Mouse (Mus musculus) heart, embryonic 16.5 days (tissue): ENCODE measurements around the gene Gtf2a1. TPM values are rescaled to one million over a fixed set of nuclear protein-coding genes. Genes with fewer than 3 reads are reported as not detected.
"Not testable (repeated sequence)": the region's sequence is repeated elsewhere in the genome, so short reads cannot be mapped to it uniquely, and the experiment has no call there.

Experiments used
- ATAC-seq: fragments of 200-750 bp; cut with Nextera tagmentation; replicated peaks from 2 replicates; pipeline ENCODE4 v1.8.0; 2017; ENCODE audit warnings: moderate number of reproducible peaks; ENCODE audit not compliant: insufficient read depth, low FRiP score; ENCODE audit errors: extremely low read depth
- H3K27ac ChIP-seq: fragments of 300-500 bp; sonication (generic); 2 replicates; pipeline ENCODE4 v1.5.1; 2014; ENCODE audit warnings: mild to moderate bottlenecking, low read length, control low read depth, moderate library complexity
- H3K27me3 ChIP-seq: fragments of 300-500 bp; sonication (generic); 2 replicates; pipeline ENCODE4 v1.6.1; 2014; ENCODE audit warnings: low read length, mixed read lengths; ENCODE audit not compliant: control insufficient read depth, insufficient read depth
- H3K36me3 ChIP-seq: fragments of 300-500 bp; sonication (generic); 2 replicates; pipeline ENCODE4 v1.6.1; 2014; ENCODE audit not compliant: control insufficient read depth, insufficient read depth
- H3K4me1 ChIP-seq: fragments of 300-500 bp; sonication (generic); 2 replicates; pipeline ENCODE4 v1.6.1; 2014; ENCODE audit warnings: low read length, mixed read lengths; ENCODE audit not compliant: control insufficient read depth, insufficient read depth
- H3K4me2 ChIP-seq: fragments of 300-500 bp; sonication (generic); 2 replicates; pipeline ENCODE4 v1.6.1; 2014; ENCODE audit warnings: low read depth, mild to moderate bottlenecking, control low read depth, low read length
- H3K4me3 ChIP-seq: fragments of 300-500 bp; sonication (generic); 2 replicates; pipeline ENCODE4 v1.5.1; 2014; ENCODE audit warnings: mild to moderate bottlenecking, control low read depth, low read length
- H3K9ac ChIP-seq: fragments of 300-500 bp; sonication (generic); 2 replicates; pipeline ENCODE4 v1.6.1; 2014; ENCODE audit warnings: low read length, control low read depth
- H3K9me3 ChIP-seq: fragments of 300-500 bp; sonication (generic); replicated peaks from 2 replicates; pipeline ENCODE4 v1.6.1; 2016; ENCODE audit warnings: low read length; ENCODE audit not compliant: control insufficient read depth
- WGBS: fragments of 180-500 bp; shearing (Covaris S2); extraction: QIAGEN DNeasy Blood & Tissue Kit; methylation state at CpG from one replicate; pipeline ENCODE4 v1.1.7; 2014; 5-methylcytosine and 5-hydroxymethylcytosine counted together
- polyA plus RNA-seq: library from polyadenylated mRNA; unstranded; fragments of >200 nt; fragmentation: Nextera tagmentation; extraction: Ambion mirVana; gene quantifications from 2 replicates; pipeline ENCODE4 v1.2.1, GENCODE M21; 2015

Gtf2a1 gene
- polyA plus RNA-seq, 1 experiment from 2014 or later = 28.9 TPM

DNA sequence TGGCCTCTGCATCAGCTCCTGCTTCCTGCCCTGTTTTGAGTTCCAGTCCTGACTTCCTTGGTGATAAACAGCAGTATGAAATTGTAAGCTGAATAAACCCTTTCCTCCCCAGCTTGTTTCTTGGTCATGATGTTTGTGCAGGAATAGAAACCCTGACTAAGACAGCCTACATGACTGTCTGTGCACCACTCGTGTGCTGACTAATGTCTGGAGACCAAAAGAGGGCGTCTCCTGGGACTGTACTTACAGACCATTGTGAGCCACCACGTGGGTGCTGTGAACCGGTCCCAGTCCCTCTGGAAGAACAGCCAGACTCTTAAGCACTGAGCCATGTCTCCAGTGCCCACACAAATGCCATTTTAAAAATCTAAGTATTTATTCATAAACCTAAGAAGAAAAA, 4.5 kb downstream of the Gtf2a1 start:
- 90% methylated on average over 4 of the region's 4 CpGs for WGBS
- ATAC-seq, H3K36me3 ChIP-seq, H3K4me2 ChIP-seq, H3K27ac ChIP-seq, H3K4me3 ChIP-seq, H3K9me3 ChIP-seq, H3K27me3 ChIP-seq, H3K9ac ChIP-seq: not testable (repeated sequence)
- peaks cover 34% of the 10 kb centered on the region for H3K4me1 ChIP-seq

DNA sequence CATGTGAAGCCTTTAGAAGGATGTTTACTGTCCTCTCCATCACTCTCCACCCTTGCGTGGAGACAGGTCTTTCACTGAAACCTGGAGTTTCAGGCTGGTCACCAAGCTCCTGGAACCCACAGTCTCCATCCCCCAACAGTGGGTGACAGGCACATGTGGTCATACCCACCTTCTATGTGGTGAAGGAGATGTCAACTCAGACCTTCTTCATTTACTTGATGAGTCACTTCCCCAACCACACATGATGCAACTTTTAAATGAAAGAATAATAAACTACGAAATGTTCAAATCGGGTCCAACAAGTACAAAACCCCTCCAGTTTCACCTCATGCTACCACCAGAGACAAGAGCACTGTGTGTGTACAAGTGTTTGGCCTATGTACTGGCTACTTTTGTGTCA, 5.1 kb downstream of the Gtf2a1 start:
- Histone ChIP-seq H3K36me3 (peaks cover 10% of the 10 kb centered on the region; the same call in 1 of the 2 replicates), H3K4me2 (no peak overlapping the region), H3K9ac (no peak overlapping the region), H3K27ac (no peak overlapping the region), H3K4me1 (peaks cover 33% of the 10 kb centered on the region), H3K27me3 (no peaks in the 10 kb centered on the region), H3K9me3 (no peaks in the 10 kb centered on the region; the same call in 1 of the 2 replicates), H3K4me3 (no peak overlapping the region)
- ATAC-seq = no peak
- 92% methylated on average over 3 of the region's 3 CpGs for WGBS

GRCm38 (mm10) chr12:91583409-91583808, 6.9 kb downstream of the Gtf2a1 start:
- 43% methylated on average over 6 of the region's 6 CpGs for WGBS
- peaks cover 33% of the 10 kb centered on the region for H3K4me1 ChIP-seq

DNA sequence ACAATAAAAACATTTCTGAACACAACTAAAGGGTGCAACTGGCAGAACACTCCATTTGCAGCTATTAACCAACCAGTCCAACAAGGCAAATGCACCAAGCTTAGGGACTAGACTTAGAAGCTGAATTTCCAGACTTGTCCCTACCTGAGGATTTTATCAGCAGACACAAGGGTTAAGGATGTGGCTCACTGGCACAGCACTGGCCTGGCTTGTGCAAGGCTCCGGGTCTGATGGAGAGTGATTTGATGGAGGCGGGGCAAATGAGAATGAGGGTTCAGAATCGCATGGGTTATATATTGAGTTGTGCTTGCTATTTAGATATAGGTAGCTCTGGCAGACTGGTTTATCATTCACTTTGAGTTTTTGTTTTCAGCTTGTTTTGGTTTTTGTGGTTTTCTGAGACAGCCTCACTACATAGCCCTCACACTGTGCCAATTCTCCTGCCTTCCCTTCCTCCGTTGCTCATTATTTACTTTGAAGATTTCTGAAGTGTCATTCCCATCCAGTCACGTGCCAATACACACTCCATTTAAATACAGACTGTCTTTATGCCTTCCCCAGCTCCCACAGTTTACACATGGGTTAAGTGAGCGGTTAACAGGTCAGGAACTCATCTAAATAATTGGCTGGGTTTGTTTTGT, 7.8 kb downstream of the Gtf2a1 start:
- Histone ChIP-seq H3K27me3 (no peaks in the 10 kb centered on the region), H3K9ac (no peak overlapping the region), H3K36me3 (peaks cover 14% of the 10 kb centered on the region; the same call in 1 of the 2 replicates), H3K4me3 (no peak overlapping the region), H3K4me2 (no peak overlapping the region), H3K27ac (no peak overlapping the region), H3K4me1 (peaks cover 30% of the 10 kb centered on the region), H3K9me3 (no peaks in the 10 kb centered on the region; the same call in 1 of the 2 replicates)
- ATAC-seq = no peak
- WGBS = 62% methylated on average over 6 of the region's 6 CpGs

More at GRCm38 (mm10) chr12:91583409-91583808, 6.9 kb downstream of the Gtf2a1 start:
- Histone ChIP-seq H3K36me3 (peaks cover 10% of the 10 kb centered on the region; the same call in 1 of the 2 replicates), H3K4me3 (no peak overlapping the region), H3K27ac (no peak overlapping the region), H3K27me3 (no peaks in the 10 kb centered on the region), H3K9ac (no peak overlapping the region), H3K4me2 (peak overlapping the region; percentile 27), H3K9me3 (no peaks in the 10 kb centered on the region; the same call in 1 of the 2 replicates)
- ATAC-seq = no peak

DNA sequence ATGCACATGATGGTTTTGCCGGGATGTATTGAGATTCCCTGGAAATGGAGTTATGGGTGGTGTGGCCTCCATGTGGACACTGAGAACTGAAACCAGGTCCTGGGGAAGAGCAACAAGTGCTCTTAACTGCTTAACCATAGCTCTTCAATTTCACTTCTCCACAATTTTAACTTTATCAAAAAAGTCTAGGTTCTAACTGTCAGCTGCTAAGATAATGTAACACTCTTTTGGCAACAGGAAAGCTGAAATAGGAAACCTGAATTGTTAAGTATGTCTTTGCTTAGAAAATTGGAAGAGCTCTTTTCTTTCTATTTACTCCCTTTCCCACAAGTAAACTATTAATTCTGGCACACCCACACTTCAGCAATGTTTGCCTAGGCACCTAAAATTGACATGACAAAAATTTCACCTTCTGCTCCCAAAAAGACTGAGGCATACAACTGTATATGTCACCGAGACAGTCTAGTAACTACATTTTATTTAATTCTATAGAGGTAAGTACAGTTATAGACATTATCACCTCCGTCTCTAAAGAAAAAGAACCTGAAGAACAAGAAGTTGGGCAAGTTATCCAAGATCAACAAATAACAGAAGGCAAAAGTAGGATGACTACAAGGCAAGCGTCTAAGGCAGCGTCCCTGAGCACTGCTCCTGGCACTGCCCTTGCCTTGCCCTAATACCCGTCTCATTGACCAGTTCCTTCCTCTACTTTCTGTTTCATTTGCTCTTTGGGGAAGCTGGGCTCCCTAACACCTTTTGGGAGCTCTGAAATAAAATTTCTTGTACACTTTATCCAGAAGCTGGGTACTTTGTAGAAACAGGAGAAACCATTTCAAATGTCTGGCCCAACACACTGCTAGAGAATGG, 8.8 kb downstream of the Gtf2a1 start:
- WGBS = 88% methylated on average over 6 of the region's 6 CpGs
- ATAC-seq = no peak
- H3K36me3 ChIP-seq = peaks cover 14% of the 10 kb centered on the region; the same call in 1 of the 2 replicates

GRCm38 (mm10) chr12:91579665-91580064, 10.6 kb downstream of the Gtf2a1 start:
- Histone ChIP-seq H3K9me3 (no peaks in the 10 kb centered on the region), H3K36me3 (peaks cover 9% of the 10 kb centered on the region; the same call in 1 of the 2 replicates), H3K4me3 (no peak overlapping the region), H3K27me3 (no peaks in the 10 kb centered on the region), H3K4me1 (peaks cover 23% of the 10 kb centered on the region), H3K9ac (no peak overlapping the region), H3K27ac (no peak overlapping the region), H3K4me2 (no peak overlapping the region)
- 84% methylated on average over 2 of the region's 2 CpGs for WGBS
- ATAC-seq = no peak

More for the DNA sequence above, 8.8 kb downstream of the Gtf2a1 start:
- H3K4me1 ChIP-seq = peaks cover 23% of the 10 kb centered on the region
- no peak overlapping the region for H3K4me3 ChIP-seq
- no peak overlapping the region for H3K9ac ChIP-seq
- no peaks in the 10 kb centered on the region; the same call in 1 of the 2 replicates for H3K9me3 ChIP-seq
- H3K4me2 ChIP-seq = no peak overlapping the region
- no peaks in the 10 kb centered on the region for H3K27me3 ChIP-seq
- no peak overlapping the region for H3K27ac ChIP-seq

GRCm38 (mm10) chr12:91571708-91572107, 18.6 kb downstream of the Gtf2a1 start:
- H3K9me3 ChIP-seq = no peaks in the 10 kb centered on the region
- no peak overlapping the region for H3K27ac ChIP-seq
- no peaks in the 10 kb centered on the region for H3K4me1 ChIP-seq
- WGBS = 91% methylated on average over 2 of the region's 2 CpGs
- no peak overlapping the region for H3K4me3 ChIP-seq
- no peak overlapping the region for H3K4me2 ChIP-seq
- no peaks in the 10 kb centered on the region for H3K27me3 ChIP-seq
- peaks cover 37% of the 10 kb centered on the region for H3K36me3 ChIP-seq
- H3K9ac ChIP-seq = no peak overlapping the region
- ATAC-seq = no peak

DNA sequence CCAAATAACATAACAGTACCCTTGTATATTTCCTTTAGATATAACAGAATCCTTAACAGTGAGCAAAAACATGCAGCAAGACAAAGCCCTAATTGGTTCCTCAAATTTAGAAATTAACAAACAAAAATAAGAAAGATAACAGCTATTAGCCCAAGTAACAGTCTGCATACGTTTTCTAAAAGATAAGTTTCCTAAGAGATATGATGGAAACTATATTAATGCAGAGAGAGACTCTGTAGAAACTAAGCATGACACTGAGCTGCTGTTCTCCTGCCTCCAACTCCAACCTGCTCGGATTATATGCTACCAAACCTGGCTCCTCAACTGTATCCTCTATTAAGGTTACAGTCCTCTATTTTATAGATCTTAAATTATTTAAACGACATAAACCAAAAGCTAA, 21.0 kb downstream of the Gtf2a1 start:
- WGBS = 76% methylated on average over 3 of the region's 3 CpGs
- H3K4me2 ChIP-seq = no peak overlapping the region
- no peaks in the 10 kb centered on the region for H3K9me3 ChIP-seq
- no peak for ATAC-seq
- H3K4me3 ChIP-seq = no peak overlapping the region
- H3K36me3 ChIP-seq = peaks cover 43% of the 10 kb centered on the region
- no peaks in the 10 kb centered on the region for H3K27me3 ChIP-seq
- H3K9ac ChIP-seq = no peak overlapping the region
- H3K27ac ChIP-seq = no peak overlapping the region
- no peaks in the 10 kb centered on the region for H3K4me1 ChIP-seq

DNA sequence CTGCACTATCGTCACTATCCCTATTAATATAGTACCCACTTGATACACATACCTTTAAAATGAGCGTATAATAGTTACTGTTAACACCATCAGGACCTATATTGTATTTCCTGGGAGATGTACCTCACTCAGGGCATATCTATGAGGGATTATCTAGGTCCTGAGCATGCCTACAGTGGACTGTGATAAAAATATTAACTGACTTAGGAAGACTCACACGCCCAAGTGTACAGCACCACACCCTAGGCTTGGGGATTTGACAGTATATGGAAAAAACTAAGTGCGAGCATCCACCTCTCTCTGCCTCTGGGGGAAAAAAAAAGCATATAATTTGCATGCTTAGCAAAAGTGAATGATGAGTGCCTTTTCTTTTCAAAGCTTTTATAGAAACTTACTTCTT, 23.1 kb downstream of the Gtf2a1 start:
- Histone ChIP-seq H3K27ac (no peak overlapping the region), H3K36me3 (peaks cover 44% of the 10 kb centered on the region), H3K9ac (no peak overlapping the region), H3K4me3 (no peak overlapping the region), H3K9me3 (no peaks in the 10 kb centered on the region), H3K27me3 (no peaks in the 10 kb centered on the region), H3K4me1 (no peaks in the 10 kb centered on the region), H3K4me2 (no peak overlapping the region)
- ATAC-seq = no peak
- 92% methylated on average over 4 of the region's 4 CpGs for WGBS
